Mouse (Mus musculus) MEL (cell line): ENCODE measurements around the gene Guk1. TPM values are rescaled to one million over a fixed set of nuclear protein-coding genes. Genes with fewer than 3 reads are reported as not detected.

Source experiments
- DNase-seq: peaks from one replicate; pipeline ENCODE4 v3.0.0; 2011; ENCODE audit warnings: low read depth, low spot score
- H3K27ac ChIP-seq: 2 replicates; pipeline ENCODE4 v1.5.1; 2012; ENCODE audit warnings: low read depth, mild to moderate bottlenecking, control low read depth, low read length, moderate library complexity; ENCODE audit not compliant: control insufficient read depth
- H3K27me3 ChIP-seq, 2 experiments: fragments of 150-350 bp in 1 of 2; sonication (generic) in 1 of 2; 2 replicates each; pipeline ENCODE4 v1.6.1; 2012; ENCODE audit warnings: low read length in 2 of 2, mild to moderate bottlenecking in 2 of 2, improper control_type of control experiment in 1 of 2, moderate library complexity in 1 of 2; ENCODE audit not compliant: insufficient read depth in 2 of 2, control insufficient read depth in 1 of 2
- H3K36me3 ChIP-seq, 2 experiments: 2 replicates each; pipeline ENCODE4 v1.6.1; 2012 to 2014; ENCODE audit warnings: low read length in 2 of 2, improper control_type of control experiment in 1 of 2, inconsistent platforms in 1 of 2, mild to moderate bottlenecking in 1 of 2; ENCODE audit not compliant: insufficient read depth in 2 of 2, control insufficient read depth in 1 of 2
- H3K4me1 ChIP-seq, 2 experiments: fragments of 150-350 bp in 1 of 2; sonication (generic) in 1 of 2; 2 replicates each; pipeline ENCODE4 v1.6.1; 2012; ENCODE audit warnings: low read length in 2 of 2, improper control_type of control experiment in 1 of 2, mild to moderate bottlenecking in 1 of 2; ENCODE audit not compliant: insufficient read depth in 2 of 2, control insufficient read depth in 1 of 2
- H3K4me3 ChIP-seq, 2 experiments: fragments of 150-350 bp in 1 of 2; sonication (generic) in 1 of 2; 2 replicates each; pipeline ENCODE4 v1.5.1; 2012; ENCODE audit warnings: low read depth in 2 of 2, low read length in 2 of 2, mild to moderate bottlenecking in 2 of 2, moderate library complexity in 2 of 2, control low read depth in 1 of 2, improper control_type of control experiment in 1 of 2; ENCODE audit not compliant: control insufficient read depth in 1 of 2, insufficient read depth in 1 of 2
- H3K79me2 ChIP-seq: 2 replicates; pipeline ENCODE4 v1.6.1; 2012; ENCODE audit warnings: mild to moderate bottlenecking, low read length, moderate library complexity; ENCODE audit not compliant: control insufficient read depth, poor library complexity, insufficient read depth
- H3K9ac ChIP-seq: 2 replicates; pipeline ENCODE4 v1.6.1; 2012; ENCODE audit warnings: low read depth, mild to moderate bottlenecking, control low read depth, low read length, moderate library complexity; ENCODE audit not compliant: control insufficient read depth, poor library complexity, severe bottlenecking
- H3K9me3 ChIP-seq: fragments of 150-350 bp; sonication (generic); replicated peaks from 2 replicates; pipeline ENCODE4 v1.6.1; 2012; ENCODE audit warnings: mild to moderate bottlenecking, low read length, improper control_type of control experiment, moderate library complexity; ENCODE audit not compliant: insufficient read depth
- BHLHE40 ChIP-seq: IDR thresholded peaks from 2 replicates; pipeline ENCODE4 v1.6.1; 2012; ENCODE audit warnings: low read depth, mild to moderate bottlenecking, inconsistent platforms, low read length, improper control_type of control experiment, borderline replicate concordance
- CTCF ChIP-seq, 3 experiments: IDR thresholded peaks in 2 of 3; conservative IDR thresholded peaks in 1 of 3; 2 replicates each; pipeline ENCODE4 v1.5.1; 2011 to 2012; ENCODE audit warnings: low read length in 3 of 3, low read depth in 2 of 3, mild to moderate bottlenecking in 2 of 3, improper control_type of control experiment in 1 of 3, inconsistent platforms in 1 of 3, mixed read lengths in 1 of 3, moderate library complexity in 1 of 3; ENCODE audit not compliant: control insufficient read depth in 1 of 3, insufficient read depth in 1 of 3, poor library complexity in 1 of 3, severe bottlenecking in 1 of 3
- ELF1 ChIP-seq: IDR thresholded peaks from 2 replicates; pipeline ENCODE4 v1.6.1; 2014; ENCODE audit warnings: low read depth, mild to moderate bottlenecking, inconsistent platforms, low read length, improper control_type of control experiment, moderate library complexity
- EP300 ChIP-seq, 2 experiments: IDR thresholded peaks; 2 replicates each; pipeline ENCODE4 v1.6.1; 2011; ENCODE audit warnings: improper control_type of control experiment in 2 of 2, low read length in 2 of 2, low read depth in 1 of 2, mild to moderate bottlenecking in 1 of 2
- JUND ChIP-seq: IDR thresholded peaks from 2 replicates; pipeline ENCODE4 v1.6.1; 2011; ENCODE audit warnings: low read depth, mild to moderate bottlenecking, improper control_type of control experiment, low read length
- KAT2A ChIP-seq: conservative IDR thresholded peaks from 2 replicates; pipeline ENCODE4 v1.6.1; 2012; ENCODE audit warnings: low read depth, low read length, improper control_type of control experiment, inconsistent platforms
- MAZ ChIP-seq: IDR thresholded peaks from 2 replicates; pipeline ENCODE4 v1.6.1; 2012; ENCODE audit warnings: low read depth, mild to moderate bottlenecking, inconsistent platforms, low read length, improper control_type of control experiment
- MEF2A ChIP-seq: IDR thresholded peaks from 2 replicates; pipeline ENCODE4 v1.6.1; 2014; ENCODE audit warnings: low read depth, mild to moderate bottlenecking, inconsistent platforms, low read length, improper control_type of control experiment; ENCODE audit not compliant: poor library complexity, insufficient replicate concordance, severe bottlenecking; ENCODE audit errors: extremely low read depth
- MYB ChIP-seq: IDR thresholded peaks from 2 replicates; pipeline ENCODE4 v1.6.1; 2011; ENCODE audit warnings: mild to moderate bottlenecking, low read depth, low read length, improper control_type of control experiment
- NELFE ChIP-seq: IDR thresholded peaks from 2 replicates; pipeline ENCODE4 v1.6.1; 2011; ENCODE audit warnings: low read depth, low read length, improper control_type of control experiment
- NRF1 ChIP-seq: IDR thresholded peaks from 2 replicates; pipeline ENCODE4 v1.6.1; 2014; ENCODE audit warnings: low read depth, mild to moderate bottlenecking, inconsistent platforms, low read length, improper control_type of control experiment, moderate library complexity; ENCODE audit not compliant: poor library complexity, insufficient read depth, severe bottlenecking
- POLR2A ChIP-seq, 2 experiments: IDR thresholded peaks; 2 replicates each; pipeline ENCODE4 v1.6.1; 2011 to 2012; ENCODE audit warnings: low read length in 2 of 2, mild to moderate bottlenecking in 2 of 2, control low read depth in 1 of 2, improper control_type of control experiment in 1 of 2, low read depth in 1 of 2, moderate library complexity in 1 of 2; ENCODE audit not compliant: control insufficient read depth in 1 of 2, insufficient read depth in 1 of 2, poor library complexity in 1 of 2
- RAD21 ChIP-seq: IDR thresholded peaks from 2 replicates; pipeline ENCODE4 v1.6.1; 2011; ENCODE audit warnings: mild to moderate bottlenecking, low read depth, low read length, improper control_type of control experiment
- SIN3A ChIP-seq: IDR thresholded peaks from 2 replicates; pipeline ENCODE4 v1.6.1; 2012; ENCODE audit warnings: low read length, improper control_type of control experiment, inconsistent platforms
- SMC3 ChIP-seq: IDR thresholded peaks from 2 replicates; pipeline ENCODE4 v1.6.1; 2011; ENCODE audit warnings: low read depth, low read length, improper control_type of control experiment
- TAL1 ChIP-seq: IDR thresholded peaks from 2 replicates; pipeline ENCODE4 v1.6.1; 2012; ENCODE audit warnings: mild to moderate bottlenecking, inconsistent platforms, low read length, moderate library complexity, mixed read lengths
- TBP ChIP-seq: IDR thresholded peaks from 2 replicates; pipeline ENCODE4 v1.8.0; 2011; ENCODE audit warnings: low read depth, low read length, improper control_type of control experiment
- ZC3H11A ChIP-seq: IDR thresholded peaks from 2 replicates; pipeline ENCODE4 v1.6.1; 2012; ENCODE audit warnings: low read depth, mild to moderate bottlenecking, inconsistent platforms, low read length, improper control_type of control experiment
- polyA plus RNA-seq, 2 experiments: library from polyadenylated mRNA; stranded (reverse) in 1 of 2; unstranded in 1 of 2; fragments of >175 nt in 1 of 2; fragments of >200 nt in 1 of 2; gene quantifications; 2 replicates each; pipeline versions ENCODE4 v1.2.1 to v1.2.4; 2012; ENCODE audit warnings: low replicate concordance in 2 of 2, low read depth in 1 of 2; ENCODE audit not compliant: insufficient read length in 2 of 2, insufficient read depth in 1 of 2, missing spikeins in 1 of 2
- total RNA-seq: library from RNA; depleted of rRNA; stranded (reverse); fragments of 300-350 nt; gene quantifications from 2 replicates; pipeline ENCODE4 v1.2.3, GENCODE M21; 2012

The Guk1 gene
- total and polyA plus RNA-seq, 3 experiments = 215 to 295 TPM; not detected in 1

- TF ChIP-seq NELFE = no peak
- peak in 1 of 2 experiments; percentile 68; a peak in 2 of 4 replicates for TF ChIP-seq EP300 (IDR thresholded peaks at IDR 0.05; ENCODE audit: low read depth in 1 of 2, low read length in 2 of 2)
Measured at GRCm38 (mm10) chr11:59161398-59161797, 30.6 kb downstream of the Guk1 start (continued).

GRCm38 (mm10) chr11:59159558-59159957, 32.5 kb downstream of the Guk1 start:
- H3K4me1 ChIP-seq = peaks cover 5 to 18% of the 10 kb centered on the region in 2 experiments; a peak in 3 of 4 replicates
- peaks cover 0 to 10% of the 10 kb centered on the region in 2 experiments; a peak in 2 of 4 replicates for H3K36me3 ChIP-seq
- peaks cover 10% of the 10 kb centered on the region for H3K79me2 ChIP-seq
- H3K9me3 ChIP-seq = no peaks in the 10 kb centered on the region
- no peak overlapping the region for H3K27ac ChIP-seq
- H3K4me3 ChIP-seq = no peak overlapping the region
- DNase-seq = no peak
- no peak overlapping the region for H3K9ac ChIP-seq
- H3K27me3 ChIP-seq = no peaks in the 10 kb centered on the region
- TF ChIP-seq MAZ (no peak), SIN3A (no peak), MYB (no peak), ZC3H11A (no peak), JUND (no peak), TAL1 (no peak)

- no peaks in the 10 kb centered on the region for H3K27me3 ChIP-seq
- no peak overlapping the region for H3K4me3 ChIP-seq
- H3K27ac ChIP-seq = no peak overlapping the region
- H3K4me1 ChIP-seq = peaks cover 4 to 17% of the 10 kb centered on the region in 2 experiments; a peak in 3 of 4 replicates
- TF ChIP-seq TBP = no peak
- TF ChIP-seq MAZ = no peak
- TF ChIP-seq ZC3H11A = no peak
- TF ChIP-seq RAD21 = no peak
- no peak for TF ChIP-seq BHLHE40
- TF ChIP-seq JUND = no peak
- TF ChIP-seq MYB = no peak
- TF ChIP-seq ELF1 = no peak
- TF ChIP-seq NELFE = no peak
- TF ChIP-seq CTCF (IDR thresholded peaks at IDR 0.05 in 2 of 3, conservative IDR thresholded peaks at IDR 0.05 in 1 of 3; ENCODE audit: control insufficient read depth in 1 of 3, insufficient read depth in 1 of 3, low read depth in 2 of 3, low read length in 3 of 3, poor library complexity in 1 of 3, severe bottlenecking in 1 of 3) = no peak
- TF ChIP-seq KAT2A = no peak
- no peak for TF ChIP-seq TAL1
- TF ChIP-seq MEF2A = no peak
- TF ChIP-seq SMC3 = no peak
- no peak for TF ChIP-seq POLR2A (IDR thresholded peaks at IDR 0.05; ENCODE audit: control insufficient read depth in 1 of 2, insufficient read depth in 1 of 2, low read depth in 1 of 2, low read length in 2 of 2, poor library complexity in 1 of 2)
- no peak for TF ChIP-seq NRF1
- peaks cover 10% of the 10 kb centered on the region for H3K79me2 ChIP-seq
- no peak for DNase-seq
- no peak overlapping the region for H3K9ac ChIP-seq
- H3K9me3 ChIP-seq = no peaks in the 10 kb centered on the region
- peaks cover 0 to 9% of the 10 kb centered on the region in 2 experiments; a peak in 2 of 4 replicates for H3K36me3 ChIP-seq
Measured at GRCm38 (mm10) chr11:59159099-59159498, 32.9 kb downstream of the Guk1 start.
